Mouse (Mus musculus) left cerebral cortex, adult 11 months (tissue): ENCODE results near the gene Tmtc2.

Experiments used
- DNase-seq: peaks from one replicate; pipeline ENCODE4 v3.0.0; 2022; ENCODE audit warnings: low spot score

Tmtc2 gene

DNA sequence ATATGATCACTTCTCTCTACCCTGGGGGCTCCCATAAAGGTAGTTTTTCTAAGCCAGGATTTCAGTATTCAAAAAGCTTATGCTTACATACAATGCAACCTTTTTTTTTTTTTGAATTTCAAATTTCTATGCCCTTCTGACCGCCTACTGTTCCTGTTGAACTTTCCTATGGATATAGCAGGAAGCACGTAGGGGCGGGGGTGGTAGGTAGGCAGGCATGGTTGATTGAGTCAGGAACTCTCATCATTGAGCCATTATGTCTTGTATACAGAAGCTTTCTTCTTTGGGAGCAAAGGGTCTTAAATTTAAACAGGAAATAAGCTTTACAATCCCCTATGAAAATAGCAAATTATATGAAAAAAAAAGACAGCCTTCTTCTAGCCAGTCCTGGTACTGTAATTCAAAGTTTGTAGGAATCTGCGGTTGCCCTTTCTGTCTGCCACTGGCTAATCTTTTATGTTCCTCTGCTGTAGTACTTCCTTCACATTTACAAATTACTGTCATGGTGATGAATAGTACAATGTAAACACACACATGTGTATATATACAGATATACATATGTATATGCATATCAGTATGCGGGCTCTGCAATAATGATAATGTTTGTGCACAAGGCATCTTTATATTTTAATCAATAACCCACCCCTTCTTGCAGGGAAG is 405.7 kb downstream of the Tmtc2 start:
- DNase-seq = no peak

DNA sequence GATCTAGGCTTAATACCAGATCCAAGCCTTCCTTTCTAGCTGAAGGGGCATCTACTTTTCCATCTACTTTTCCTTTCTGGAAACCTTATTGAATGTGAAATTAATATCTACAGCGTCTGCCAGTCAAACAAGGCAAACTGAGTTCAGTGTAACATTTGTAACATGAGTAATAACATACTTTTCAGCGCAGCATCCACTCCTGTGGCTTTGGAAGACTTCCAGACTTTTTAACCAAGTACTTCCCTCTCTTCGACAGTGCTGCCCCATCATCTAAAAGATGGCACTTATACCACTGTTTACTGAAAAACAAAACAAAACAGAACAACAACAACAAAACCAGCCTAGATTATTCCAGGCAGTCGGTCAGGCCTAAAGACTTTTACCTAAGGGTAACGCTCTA is 409.0 kb downstream of the Tmtc2 start:
- DNase-seq = no peak

DNA sequence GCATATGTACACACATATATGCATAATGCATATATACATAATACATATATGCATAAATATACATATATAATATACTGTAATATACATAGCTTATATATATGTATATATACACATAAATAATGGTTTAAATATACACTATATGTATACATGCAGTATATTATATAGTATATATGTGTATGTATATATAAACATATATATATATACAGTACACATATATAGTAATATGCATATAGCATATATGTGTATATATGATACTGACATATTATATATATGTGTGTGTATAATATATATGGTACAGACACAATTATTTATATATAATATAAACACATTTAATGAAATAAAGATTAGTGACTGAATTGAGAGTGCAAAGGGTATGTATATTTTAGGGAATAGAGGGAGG is 420.5 kb downstream of the Tmtc2 start:
- DNase-seq = no peak

DNA sequence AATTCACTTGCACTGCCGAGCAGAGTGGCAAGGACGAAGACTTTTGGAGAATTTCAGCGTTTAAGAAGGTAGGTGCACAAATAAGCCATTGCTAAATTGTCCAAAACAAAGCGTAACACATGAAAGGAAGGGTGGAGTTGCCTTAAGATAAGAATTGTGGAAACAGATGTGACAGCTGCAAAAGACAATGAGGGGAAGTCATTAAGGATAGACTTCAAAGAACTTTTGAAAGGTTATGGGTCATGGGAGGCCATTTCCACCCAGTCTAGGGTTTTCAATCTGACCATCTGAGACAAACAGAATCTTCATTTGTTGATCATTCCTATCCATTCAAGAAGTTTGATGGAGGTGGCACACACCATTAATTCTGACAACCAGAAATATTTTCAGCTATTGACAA is 429.9 kb downstream of the Tmtc2 start:
- DNase-seq = no peak

DNA sequence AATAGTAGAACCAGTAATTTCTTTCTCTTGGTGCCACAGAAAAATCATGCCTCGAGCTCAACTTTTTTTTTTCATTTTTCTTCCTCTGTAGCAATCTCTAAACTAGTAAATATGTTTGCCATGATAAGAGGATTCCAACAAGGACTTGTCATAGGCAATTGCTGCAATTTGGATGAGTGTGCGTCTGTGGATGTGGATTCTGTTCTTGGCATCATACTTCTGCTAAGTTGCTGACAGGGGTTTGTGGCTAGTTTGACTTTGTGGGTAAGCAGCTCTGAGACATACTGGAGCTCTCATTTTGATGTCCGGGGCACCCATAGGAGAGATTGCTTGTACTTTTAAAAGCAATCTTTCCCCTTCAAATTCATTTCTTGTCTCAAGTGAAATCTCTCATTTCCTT is 432.1 kb downstream of the Tmtc2 start:
- DNase-seq = no peak
